Mouse (Mus musculus) liver, embryonic 16.5 days (tissue): Measurements from ENCODE around the gene Itga1. TPM values are rescaled to one million over a fixed set of nuclear protein-coding genes. Genes with fewer than 3 reads are reported as not detected.

Experiments
- ATAC-seq: fragments of 200-750 bp; cut with Nextera tagmentation; 2 replicates; pipeline ENCODE4 v1.8.0; 2017; ENCODE audit warnings: low read depth, mild to moderate bottlenecking, moderate number of reproducible peaks, moderate library complexity
- H3K27ac ChIP-seq: fragments of 300-500 bp; sonication (generic); 2 replicates; pipeline ENCODE4 v1.5.1; 2014; ENCODE audit warnings: mild to moderate bottlenecking, low read length
- H3K27me3 ChIP-seq: fragments of 300-500 bp; sonication (generic); 2 replicates; pipeline ENCODE4 v1.6.1; 2014; ENCODE audit warnings: low read depth, low read length, mixed read lengths; ENCODE audit not compliant: control insufficient read depth, insufficient read depth
- H3K36me3 ChIP-seq: fragments of 300-500 bp; sonication (generic); 2 replicates; pipeline ENCODE4 v1.6.1; 2014; ENCODE audit warnings: mild to moderate bottlenecking; ENCODE audit not compliant: control insufficient read depth, insufficient read depth
- H3K4me1 ChIP-seq: fragments of 300-500 bp; sonication (generic); 2 replicates; pipeline ENCODE4 v1.6.1; 2014; ENCODE audit warnings: low read depth, low read length, mixed read lengths; ENCODE audit not compliant: control insufficient read depth
- H3K4me2 ChIP-seq: fragments of 300-500 bp; sonication (generic); 2 replicates; pipeline ENCODE4 v1.6.1; 2014; ENCODE audit warnings: low read depth, low read length, mixed read lengths
- H3K4me3 ChIP-seq: fragments of 300-500 bp; sonication (generic); 2 replicates; pipeline ENCODE4 v1.5.1; 2014; ENCODE audit warnings: low read depth, mild to moderate bottlenecking, low read length
- H3K9ac ChIP-seq: fragments of 300-500 bp; sonication (generic); 2 replicates; pipeline ENCODE4 v1.6.1; 2014; ENCODE audit warnings: low read depth, low read length
- H3K9me3 ChIP-seq: fragments of 300-500 bp; sonication (generic); replicated peaks from 2 replicates; pipeline ENCODE4 v1.6.1; 2016; ENCODE audit warnings: low read length; ENCODE audit not compliant: control insufficient read depth
- WGBS: fragments of 180-500 bp; shearing (Covaris S2); extraction: QIAGEN DNeasy Blood & Tissue Kit; methylation state at CpG from one replicate; pipeline ENCODE4 v1.1.7; 2014; ENCODE audit not compliant: insufficient replicate concordance; 5-methylcytosine and 5-hydroxymethylcytosine counted together
- polyA plus RNA-seq: library from polyadenylated mRNA; unstranded; fragments of >200 nt; fragmentation: Nextera tagmentation; extraction: Ambion mirVana; gene quantifications from 2 replicates; pipeline ENCODE4 v1.2.1, GENCODE M21; 2015

The Itga1 gene
- polyA plus RNA-seq, 1 experiment from 2014 or later = 6.5 TPM

DNA sequence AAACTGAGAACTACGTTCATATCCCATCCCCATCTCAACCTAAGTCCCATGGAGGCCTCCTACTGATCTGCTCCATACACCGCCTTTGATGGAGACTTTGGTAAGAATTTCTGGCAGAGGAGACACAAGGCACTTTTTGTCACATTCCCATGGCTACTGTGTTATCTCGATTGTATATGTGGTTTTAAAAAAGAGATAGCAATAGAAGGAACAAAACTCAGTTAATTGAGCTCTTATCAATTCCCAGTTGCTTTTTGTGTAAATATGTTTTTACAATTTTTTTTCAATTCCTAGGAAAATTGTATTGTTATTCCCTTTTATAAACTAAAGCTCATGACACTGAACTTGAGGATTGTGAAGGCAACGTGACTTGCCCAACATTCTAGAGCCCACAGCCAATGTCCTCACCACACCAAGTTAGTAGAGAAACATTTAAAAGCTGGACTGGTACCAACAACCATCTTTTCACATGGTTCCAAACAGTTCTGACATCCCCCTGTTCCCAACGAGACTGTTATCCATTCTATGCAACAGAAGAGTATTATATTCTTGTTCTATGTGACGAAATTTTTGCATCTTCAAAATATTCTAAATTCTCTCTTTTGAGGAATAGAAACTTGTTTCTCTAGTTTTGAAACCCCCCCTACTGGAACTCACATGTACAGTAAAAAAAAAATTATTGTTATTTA is 22.6 kb downstream of the Itga1 start:
- no peak overlapping the region for H3K4me3 ChIP-seq
- H3K36me3 ChIP-seq = no peaks in the 10 kb centered on the region
- H3K27me3 ChIP-seq = no peaks in the 10 kb centered on the region
- H3K4me1 ChIP-seq = no peaks in the 10 kb centered on the region; the same call in 1 of the 2 replicates
- H3K9ac ChIP-seq = no peak overlapping the region
- no peaks in the 10 kb centered on the region for H3K9me3 ChIP-seq
- 57% methylated on average over 6 of the region's 6 CpGs for WGBS
- no peak overlapping the region for H3K4me2 ChIP-seq
- no peak for ATAC-seq
- H3K27ac ChIP-seq = no peak overlapping the region

DNA sequence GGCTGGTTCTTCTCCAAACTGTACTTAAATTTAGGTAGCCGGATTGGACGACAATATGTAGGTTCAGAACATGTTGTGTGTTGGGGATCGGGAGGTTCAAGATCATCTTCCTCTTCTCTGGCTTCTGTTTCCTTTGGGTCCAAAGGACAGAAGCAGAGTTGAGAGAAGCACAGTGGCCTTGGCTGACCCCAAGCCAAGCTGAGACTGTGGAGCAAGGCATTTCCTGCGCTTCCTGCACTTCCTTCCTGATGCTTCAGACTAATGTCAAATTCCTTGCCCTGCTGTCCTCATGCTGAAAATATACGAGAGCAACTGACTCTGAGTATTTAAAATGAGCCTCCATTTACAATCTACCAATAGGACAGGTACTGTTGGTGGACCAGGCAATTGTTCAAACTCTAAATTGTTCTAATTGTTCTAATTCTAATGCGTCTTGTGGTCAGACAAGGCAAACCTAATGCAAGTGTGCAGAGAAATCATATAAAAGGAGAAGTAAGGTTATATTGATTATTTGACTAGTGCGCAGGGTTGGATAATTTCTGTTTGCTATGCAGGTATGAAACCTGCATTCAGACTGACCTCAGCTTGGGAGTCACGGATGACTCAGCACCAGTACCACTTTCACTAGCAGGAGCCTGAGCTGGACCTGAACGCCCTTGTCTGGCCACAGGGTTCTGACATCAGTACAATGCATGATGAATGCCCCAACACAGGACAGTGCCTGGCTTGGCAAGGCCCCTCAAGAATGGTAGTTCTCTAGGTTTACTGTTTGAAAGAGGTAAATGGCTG is 24.2 kb downstream of the Itga1 start:
- no peaks in the 10 kb centered on the region; the same call in 1 of the 2 replicates for H3K4me1 ChIP-seq
- H3K4me2 ChIP-seq = no peak overlapping the region
- no peaks in the 10 kb centered on the region for H3K27me3 ChIP-seq
- H3K9me3 ChIP-seq = no peaks in the 10 kb centered on the region
- no peak overlapping the region for H3K27ac ChIP-seq
- no peak overlapping the region for H3K9ac ChIP-seq
- H3K4me3 ChIP-seq = no peak overlapping the region
- 33% methylated on average over 9 of the region's 9 CpGs for WGBS
- no peaks in the 10 kb centered on the region for H3K36me3 ChIP-seq
- no peak for ATAC-seq

DNA sequence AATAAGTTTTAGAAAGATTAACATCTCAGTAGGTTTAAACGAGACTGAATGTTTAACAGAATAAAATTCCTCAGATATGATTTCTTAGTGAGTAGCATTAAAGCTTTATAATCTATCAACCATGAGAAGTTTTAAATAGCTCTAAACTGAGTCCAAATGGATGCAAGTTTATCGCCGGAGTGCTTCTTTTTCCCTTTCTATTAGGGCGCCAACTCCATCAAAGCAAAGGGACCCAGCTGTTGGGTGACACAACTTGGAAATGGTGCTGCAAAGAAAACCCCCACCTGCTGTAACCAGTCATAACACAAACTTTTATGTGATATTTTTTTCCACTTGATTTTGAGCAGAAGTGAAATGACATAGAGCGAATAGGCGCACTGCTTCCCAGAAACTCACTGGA is 29.4 kb downstream of the Itga1 start:
- Histone ChIP-seq H3K9ac (no peak overlapping the region), H3K36me3 (no peaks in the 10 kb centered on the region), H3K27me3 (no peaks in the 10 kb centered on the region), H3K4me2 (no peak overlapping the region), H3K9me3 (no peaks in the 10 kb centered on the region), H3K27ac (no peak overlapping the region), H3K4me1 (no peaks in the 10 kb centered on the region), H3K4me3 (no peak overlapping the region)
- WGBS = 74% methylated on average over 6 of the region's 6 CpGs
- ATAC-seq = no peak

DNA sequence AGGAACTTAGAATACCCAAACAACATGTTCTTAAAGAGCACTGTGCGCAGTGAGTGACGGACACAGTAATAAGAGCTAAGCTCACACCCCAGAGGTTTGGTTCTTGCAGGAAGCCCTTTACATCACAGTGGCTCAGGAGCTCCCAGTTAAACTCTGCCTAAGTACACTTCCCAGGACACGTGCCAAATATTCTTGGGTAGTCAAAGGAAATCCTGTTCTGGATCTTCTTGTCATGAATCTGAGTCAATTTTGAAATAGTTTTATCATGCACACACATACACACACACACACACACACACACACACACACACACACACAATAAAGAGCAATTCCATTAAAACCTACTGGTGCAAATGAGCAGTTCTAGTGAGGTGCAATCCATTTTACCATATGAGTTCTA is 30.3 kb downstream of the Itga1 start:
- no peak for ATAC-seq
- H3K36me3 ChIP-seq = no peaks in the 10 kb centered on the region
- no peak overlapping the region for H3K4me3 ChIP-seq
- H3K4me1 ChIP-seq = no peaks in the 10 kb centered on the region
- H3K27ac ChIP-seq = no peak overlapping the region
- WGBS = 68% methylated on average over 3 of the region's 3 CpGs
- no peak overlapping the region for H3K4me2 ChIP-seq
- H3K9ac ChIP-seq = no peak overlapping the region
- no peaks in the 10 kb centered on the region for H3K9me3 ChIP-seq
- H3K27me3 ChIP-seq = no peaks in the 10 kb centered on the region

DNA sequence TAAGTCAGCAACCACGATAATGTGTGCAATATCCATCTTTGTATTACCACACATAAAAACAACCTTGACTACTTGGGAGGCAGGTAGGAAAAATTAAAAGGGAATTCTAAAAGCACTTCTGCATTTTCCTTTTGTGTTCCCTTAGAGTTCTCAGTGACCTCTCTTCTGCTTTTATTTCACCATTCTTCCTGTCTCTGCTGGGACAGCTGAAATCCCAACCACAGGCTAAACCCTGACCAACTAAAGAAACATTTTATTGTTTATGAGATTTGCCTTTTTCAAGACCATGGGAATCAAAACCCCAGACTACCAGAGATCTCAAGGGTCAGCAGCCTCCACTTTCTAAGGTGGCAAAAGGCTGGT is 33.8 kb downstream of the Itga1 start:
- WGBS = 56% methylated on average over 1 of the region's 1 CpGs
- H3K4me3 ChIP-seq = no peak overlapping the region

DNA sequence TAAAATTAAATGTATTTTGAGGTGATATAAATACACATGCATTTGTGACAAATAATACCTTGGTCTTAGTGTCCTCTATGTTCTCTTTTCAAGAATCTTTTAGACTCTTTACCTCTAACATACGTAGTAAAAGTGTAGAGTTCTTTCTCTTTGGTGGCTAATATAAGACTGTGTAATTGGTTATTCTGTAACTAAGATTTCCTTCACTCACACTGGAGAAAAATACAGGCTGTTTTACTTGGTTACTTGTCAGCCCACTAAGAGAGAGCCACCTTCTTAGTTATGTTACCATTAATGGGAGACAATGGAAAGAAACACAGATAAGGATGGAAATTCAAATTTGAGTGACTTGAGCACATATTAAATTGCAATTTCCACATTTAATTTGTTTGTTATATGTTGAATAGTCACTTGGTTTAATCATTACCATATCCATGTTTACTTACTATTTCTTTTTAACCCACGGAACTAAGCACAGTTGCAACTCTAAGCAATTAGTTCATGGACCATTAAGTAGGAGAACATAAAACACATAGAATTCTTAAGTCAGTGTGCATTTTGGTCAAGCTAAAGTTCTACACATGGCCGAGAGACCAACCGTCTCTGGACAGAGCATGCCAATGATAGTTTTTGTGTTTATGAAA is 34.3 kb downstream of the Itga1 start:
- H3K27ac ChIP-seq = no peak overlapping the region
- H3K9me3 ChIP-seq = no peaks in the 10 kb centered on the region
- WGBS = 59% methylated on average over 4 of the region's 4 CpGs
- no peaks in the 10 kb centered on the region for H3K27me3 ChIP-seq
- no peak overlapping the region for H3K4me2 ChIP-seq
- no peak overlapping the region for H3K9ac ChIP-seq
- no peak overlapping the region for H3K4me3 ChIP-seq
- no peaks in the 10 kb centered on the region for H3K4me1 ChIP-seq
- H3K36me3 ChIP-seq = no peaks in the 10 kb centered on the region
- no peak for ATAC-seq

More for the DNA sequence above, 33.8 kb downstream of the Itga1 start:
- H3K9me3 ChIP-seq = no peaks in the 10 kb centered on the region
- no peaks in the 10 kb centered on the region for H3K4me1 ChIP-seq
- H3K4me2 ChIP-seq = no peak overlapping the region
- no peaks in the 10 kb centered on the region for H3K36me3 ChIP-seq
- no peak for ATAC-seq
- no peak overlapping the region for H3K27ac ChIP-seq
- no peak overlapping the region for H3K9ac ChIP-seq
- no peaks in the 10 kb centered on the region for H3K27me3 ChIP-seq

DNA sequence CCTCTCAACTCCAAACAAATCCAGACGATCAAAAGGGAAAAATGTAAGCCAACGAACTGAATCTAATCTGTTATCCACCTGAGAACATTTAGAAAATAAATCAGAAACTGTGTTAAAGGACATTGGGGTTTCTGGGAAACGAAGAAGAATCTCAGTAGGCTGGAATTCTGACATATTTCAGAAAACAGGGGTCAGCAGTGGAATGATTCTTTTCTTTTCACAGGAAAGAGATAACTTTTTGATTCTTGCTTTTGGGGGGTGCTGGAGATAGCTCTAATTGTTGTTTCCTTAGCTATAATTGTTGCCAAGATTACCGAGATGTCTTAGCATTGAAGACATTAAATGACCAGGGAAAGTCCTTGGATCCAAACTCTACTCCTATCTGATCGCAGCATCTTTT is 44.2 kb downstream of the Itga1 start:
- Histone ChIP-seq H3K4me2 (no peak overlapping the region), H3K4me3 (no peak overlapping the region), H3K9me3 (no peaks in the 10 kb centered on the region), H3K27me3 (no peaks in the 10 kb centered on the region), H3K27ac (no peak overlapping the region), H3K9ac (no peak overlapping the region), H3K4me1 (no peaks in the 10 kb centered on the region), H3K36me3 (no peaks in the 10 kb centered on the region)
- no peak for ATAC-seq
- WGBS = 58% methylated on average over 5 of the region's 5 CpGs

DNA sequence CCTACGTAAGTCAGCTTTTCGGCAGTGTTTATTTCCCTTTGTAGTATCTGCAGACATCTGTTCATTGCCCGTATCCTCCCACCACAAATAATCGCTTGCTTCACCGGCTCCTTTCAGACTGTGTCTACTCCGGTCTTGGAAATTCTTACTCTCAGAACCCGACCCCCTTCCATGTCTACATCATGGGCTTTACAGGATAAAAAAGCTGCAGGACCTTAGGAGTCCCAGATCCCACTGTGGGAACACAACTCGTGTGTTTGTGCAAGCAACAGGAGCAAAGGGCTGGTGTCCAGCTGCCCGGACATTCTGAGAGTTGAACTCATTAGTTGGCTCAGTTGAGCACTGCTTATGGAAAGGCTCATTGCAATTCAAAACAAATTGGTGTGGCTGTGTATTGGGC is 47.0 kb downstream of the Itga1 start:
- H3K27ac ChIP-seq = no peak overlapping the region
- no peaks in the 10 kb centered on the region for H3K4me1 ChIP-seq
- 49% methylated on average over 9 of the region's 9 CpGs for WGBS
- no peak overlapping the region for H3K4me2 ChIP-seq
- no peak for ATAC-seq
- no peaks in the 10 kb centered on the region for H3K27me3 ChIP-seq
- no peak overlapping the region for H3K9ac ChIP-seq
- H3K4me3 ChIP-seq = no peak overlapping the region
- no peaks in the 10 kb centered on the region for H3K36me3 ChIP-seq
- H3K9me3 ChIP-seq = no peaks in the 10 kb centered on the region

DNA sequence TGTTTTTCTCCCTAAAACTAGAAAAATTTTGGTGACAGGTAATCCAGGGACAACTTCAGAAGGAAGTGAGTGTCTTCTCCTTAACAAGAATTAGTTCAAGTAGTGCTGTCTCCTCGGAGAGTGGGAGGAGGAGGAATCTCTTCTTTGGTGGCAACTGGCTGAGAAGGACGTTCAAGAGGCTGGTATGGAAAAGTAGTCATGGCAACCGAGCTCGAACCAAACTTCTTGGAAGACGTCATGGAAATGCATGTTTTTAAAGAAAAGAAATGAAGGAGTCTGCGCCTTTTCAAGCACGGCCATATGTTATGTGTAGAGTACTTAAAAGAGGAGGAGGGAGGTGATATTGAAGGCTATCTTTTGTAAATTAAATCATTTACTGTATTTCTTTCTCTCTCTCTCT is 49.2 kb downstream of the Itga1 start:
- 72% methylated on average over 7 of the region's 7 CpGs for WGBS
- H3K36me3 ChIP-seq = no peaks in the 10 kb centered on the region
- no peak overlapping the region for H3K9ac ChIP-seq
- ATAC-seq = no peak
- no peaks in the 10 kb centered on the region for H3K27me3 ChIP-seq
- no peak overlapping the region for H3K4me3 ChIP-seq
- no peak overlapping the region for H3K27ac ChIP-seq
- H3K9me3 ChIP-seq = no peaks in the 10 kb centered on the region
- H3K4me2 ChIP-seq = no peak overlapping the region
- H3K4me1 ChIP-seq = no peaks in the 10 kb centered on the region
